Mouse (Mus musculus): Measurements from ENCODE around the gene Slc35b2.

The Slc35b2 gene

DNA sequence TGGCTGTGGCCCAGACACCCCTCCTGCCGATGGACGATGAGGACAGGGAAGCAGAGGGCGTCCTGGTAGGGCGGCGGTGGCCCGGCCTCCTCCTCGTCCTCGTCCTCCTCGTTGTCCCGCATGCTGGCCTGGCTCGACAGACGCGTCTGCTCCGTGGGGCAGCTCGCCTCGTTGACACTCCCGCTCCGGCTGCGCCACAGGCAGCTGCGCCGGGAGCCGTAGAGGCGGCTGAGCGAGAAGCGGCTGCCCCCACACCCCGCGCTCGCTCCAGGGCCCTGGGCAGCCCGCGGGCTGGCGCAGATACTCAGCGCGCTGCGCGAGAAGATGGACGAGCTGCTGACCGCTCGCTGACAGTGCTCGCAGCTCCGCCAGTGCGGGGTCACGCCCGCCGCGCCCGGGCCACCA is 18.8 kb upstream of the Slc35b2 start:
- no peak for DNase-seq (ENCODE audit: extremely low spot score, low spot score)

DNA sequence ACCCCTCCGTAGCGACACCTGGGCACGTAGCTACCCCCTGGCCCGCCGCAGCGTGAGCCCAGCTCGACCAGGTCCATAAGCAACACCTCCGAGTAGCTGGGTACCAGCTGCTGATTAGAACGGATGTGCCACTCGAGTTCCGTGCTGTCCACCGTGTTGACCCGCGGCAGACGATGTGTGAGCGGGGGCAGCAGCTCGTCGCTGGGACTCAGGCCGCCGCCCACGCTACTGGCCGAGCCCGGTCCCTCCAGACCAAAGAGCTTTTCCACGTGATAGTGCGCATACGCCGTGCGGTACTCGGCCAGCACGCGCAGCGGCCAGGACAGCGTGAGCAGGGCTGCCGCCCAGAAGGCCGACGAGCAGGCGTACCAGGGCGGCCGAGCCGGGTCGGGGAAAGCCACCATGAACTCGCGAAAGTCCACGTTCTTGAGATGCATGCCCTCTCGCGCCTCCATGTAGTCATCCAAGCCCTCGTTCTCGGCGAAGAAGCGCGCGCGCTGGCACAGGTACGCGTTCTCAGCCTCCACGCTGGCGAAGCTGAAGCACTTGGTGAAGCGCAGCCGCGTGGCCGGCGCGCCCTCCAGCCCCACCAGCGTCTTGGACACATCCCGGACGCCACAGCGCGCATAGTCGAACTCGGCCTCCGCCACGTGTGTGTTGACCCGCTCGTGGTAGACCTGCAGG is 18.3 kb upstream of the Slc35b2 start:
- peak; percentile 56 for DNase-seq (ENCODE audit: extremely low spot score, low spot score)

DNA sequence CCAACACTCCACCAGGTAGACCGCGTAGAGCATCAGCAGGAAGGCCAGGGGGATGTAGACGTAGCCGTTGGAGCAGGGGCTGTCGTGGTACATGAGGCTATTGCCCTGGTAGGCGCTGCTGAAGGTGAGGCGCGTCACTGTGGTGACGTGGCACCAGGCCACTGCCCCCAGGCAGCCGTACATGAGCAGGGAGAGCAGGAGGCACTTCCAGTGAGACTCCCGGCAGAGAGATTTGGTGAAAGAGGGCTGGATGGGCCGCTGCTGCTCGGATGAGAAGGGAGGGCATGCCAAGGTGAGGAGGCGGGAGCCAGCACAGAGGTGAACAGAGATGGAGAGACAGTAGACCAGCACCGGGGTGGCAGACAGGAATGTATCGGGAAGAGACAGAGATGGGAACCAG is 16.7 kb upstream of the Slc35b2 start:
- no peak for DNase-seq (ENCODE audit: extremely low spot score, low spot score)

DNA sequence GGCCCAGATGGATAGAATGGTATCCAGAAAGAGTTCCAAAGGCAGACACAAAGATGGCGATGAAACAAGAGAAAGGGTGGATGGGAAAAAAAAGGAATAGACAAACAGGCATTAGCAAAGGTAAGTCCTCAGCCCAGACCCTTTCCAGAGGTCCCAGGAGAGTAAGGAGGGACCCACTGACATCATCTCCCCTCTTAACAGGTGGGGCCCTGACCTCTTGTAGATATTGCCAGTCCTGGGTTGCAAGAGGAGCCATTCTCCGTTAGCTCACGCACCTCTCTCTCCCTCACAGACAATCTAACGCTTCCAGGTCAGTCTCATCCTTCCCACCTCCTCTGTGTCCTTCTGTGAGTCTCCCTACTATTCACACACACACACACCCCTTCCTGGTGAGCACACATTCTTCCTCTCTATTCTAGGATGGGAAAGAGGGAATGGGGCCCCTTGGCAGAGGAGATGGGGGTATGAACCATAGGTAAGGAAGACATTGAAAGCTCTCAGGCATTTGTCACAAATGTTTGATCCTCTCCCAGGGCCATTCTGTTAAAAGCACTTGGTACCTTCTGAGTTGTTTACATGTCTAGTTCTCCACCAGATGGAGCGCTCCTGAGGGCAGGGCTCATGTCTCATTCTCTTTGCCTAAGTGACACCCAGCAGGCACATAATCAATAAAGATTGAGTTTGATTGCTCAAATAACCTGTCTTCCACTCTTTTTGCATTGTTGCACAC is 16.0 kb upstream of the Slc35b2 start:
- no peak for DNase-seq (ENCODE audit: extremely low spot score, low spot score)

DNA sequence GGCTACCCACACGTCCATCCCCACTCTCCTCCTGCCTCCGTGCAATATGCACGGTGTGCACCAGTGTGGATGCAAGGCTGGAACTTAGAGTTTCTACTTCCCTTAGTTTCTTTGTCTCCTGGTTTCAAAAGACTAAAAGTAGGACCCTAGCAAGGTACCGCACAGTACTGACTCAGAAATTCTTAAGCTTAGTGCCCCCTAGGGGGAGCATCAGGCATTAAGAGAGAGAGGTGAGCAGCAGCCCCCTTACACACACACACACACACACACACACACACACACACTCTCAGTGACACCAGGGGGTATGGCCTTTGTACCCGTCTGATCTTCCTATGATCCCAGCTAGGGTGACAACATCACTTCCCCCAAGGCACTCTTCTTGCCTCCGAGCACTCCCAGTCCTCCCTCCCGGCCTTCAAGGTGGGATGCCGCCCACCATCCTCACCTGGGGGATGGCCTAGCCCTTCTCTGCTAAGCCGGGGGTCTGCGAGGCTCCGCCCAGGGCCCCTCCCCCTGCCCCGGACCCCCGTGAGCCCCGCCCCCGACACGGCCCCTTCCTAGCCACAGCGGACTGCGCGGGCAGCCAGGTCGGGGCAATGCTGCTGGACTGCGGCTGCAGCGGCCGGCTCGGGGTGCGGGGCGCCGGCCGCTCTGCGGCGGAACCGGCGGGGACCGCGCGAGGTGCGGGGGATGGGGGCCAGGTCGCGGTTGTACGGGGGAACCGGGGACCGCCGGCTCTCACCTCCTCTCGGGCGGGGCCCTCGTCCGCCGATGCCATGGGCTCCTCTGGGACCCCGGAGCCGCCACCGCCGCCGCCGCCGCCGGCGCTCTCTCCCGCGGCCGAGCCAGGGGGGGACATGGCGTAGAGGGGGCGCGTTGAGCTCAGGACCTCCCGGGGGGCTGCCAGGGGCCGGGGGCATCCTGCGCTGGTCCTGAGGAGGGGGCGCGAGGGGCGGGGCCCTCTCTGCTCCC is 14.8 kb upstream of the Slc35b2 start:
- DNase-seq (ENCODE audit: extremely low spot score, low spot score) = peak; percentile 78

DNA sequence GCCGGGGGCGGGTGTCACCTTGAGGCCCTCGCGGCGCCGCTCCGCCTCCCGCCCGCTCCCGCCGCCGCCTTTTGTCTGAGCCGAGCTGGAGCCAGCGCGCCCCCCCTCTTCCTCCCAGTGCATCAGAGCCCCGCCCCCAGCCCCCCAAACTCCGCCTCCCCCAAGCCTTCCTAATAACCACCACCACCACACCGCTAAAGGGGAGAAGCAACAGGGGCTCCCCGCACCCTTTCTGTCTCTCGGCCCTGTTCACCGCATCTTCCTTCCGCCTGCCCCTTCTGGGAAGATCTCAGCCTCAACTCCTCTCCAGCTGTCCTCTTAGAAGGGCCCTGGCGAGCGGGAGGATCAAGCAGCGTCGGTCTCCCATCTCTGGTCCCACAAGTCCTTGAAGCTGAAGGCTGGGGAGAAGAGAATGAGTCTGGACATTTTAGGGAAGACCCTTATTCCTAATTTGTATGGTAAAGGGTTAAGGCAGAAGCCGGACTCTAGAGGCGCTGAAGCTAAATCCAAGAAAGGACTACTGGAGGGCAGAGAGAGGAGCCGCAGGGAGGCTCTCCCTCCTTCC is 14.0 kb upstream of the Slc35b2 start, which contains the start of gene Tmem151b:
Tmem151b (minus strand) TSS at position 61 of the 565 bp plus-strand sequence.
- DNase-seq (ENCODE audit: extremely low spot score, low spot score) = peak; percentile 73

DNA sequence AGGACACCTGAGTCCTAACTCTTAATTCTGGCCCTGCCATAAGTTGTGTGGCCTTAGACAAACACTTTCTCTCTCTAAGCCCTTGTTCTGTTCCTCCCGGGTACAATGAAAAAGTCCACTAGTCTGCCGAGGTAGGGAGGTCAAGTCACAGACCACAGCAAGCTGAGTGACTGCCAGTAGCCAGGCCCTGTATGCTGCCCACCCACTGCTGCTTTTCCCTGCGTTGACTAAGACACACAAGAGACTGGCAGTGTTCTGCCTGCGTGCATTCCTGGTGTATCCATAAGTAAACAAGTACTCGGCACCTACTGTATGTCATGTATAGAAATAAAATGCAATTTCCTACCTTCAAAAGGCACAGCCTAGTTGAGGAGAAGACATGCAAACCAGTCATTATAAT is 13.4 kb upstream of the Slc35b2 start:
- DNase-seq (ENCODE audit: extremely low spot score, low spot score) = no peak

DNA sequence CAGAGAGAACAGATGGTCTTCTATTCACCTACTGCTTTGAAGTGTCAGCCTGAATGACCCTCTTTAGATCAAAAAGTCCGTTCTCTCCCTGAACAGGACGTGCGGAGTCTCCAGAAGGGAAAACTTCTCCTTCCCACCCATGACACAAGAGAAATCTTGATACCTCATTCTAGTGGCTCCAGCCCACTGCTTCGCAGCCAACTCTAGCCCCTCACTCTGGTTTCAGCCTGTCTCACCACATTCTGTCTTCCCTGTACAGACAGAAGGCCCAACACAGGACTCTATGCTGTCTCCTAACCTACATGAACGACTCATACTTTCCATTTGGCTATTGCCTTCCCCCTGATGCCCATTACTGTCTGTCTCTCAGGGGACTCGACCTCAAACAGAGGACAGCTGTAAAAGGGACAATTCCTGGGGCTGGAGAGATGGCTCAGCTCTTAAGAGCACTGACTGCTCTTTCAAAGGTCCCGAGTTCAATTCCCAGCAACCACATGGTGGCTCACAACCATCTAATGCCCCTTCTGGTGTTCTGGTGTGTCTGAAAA is 12.4 kb upstream of the Slc35b2 start:
- DNase-seq (ENCODE audit: extremely low spot score, low spot score) = no peak

DNA sequence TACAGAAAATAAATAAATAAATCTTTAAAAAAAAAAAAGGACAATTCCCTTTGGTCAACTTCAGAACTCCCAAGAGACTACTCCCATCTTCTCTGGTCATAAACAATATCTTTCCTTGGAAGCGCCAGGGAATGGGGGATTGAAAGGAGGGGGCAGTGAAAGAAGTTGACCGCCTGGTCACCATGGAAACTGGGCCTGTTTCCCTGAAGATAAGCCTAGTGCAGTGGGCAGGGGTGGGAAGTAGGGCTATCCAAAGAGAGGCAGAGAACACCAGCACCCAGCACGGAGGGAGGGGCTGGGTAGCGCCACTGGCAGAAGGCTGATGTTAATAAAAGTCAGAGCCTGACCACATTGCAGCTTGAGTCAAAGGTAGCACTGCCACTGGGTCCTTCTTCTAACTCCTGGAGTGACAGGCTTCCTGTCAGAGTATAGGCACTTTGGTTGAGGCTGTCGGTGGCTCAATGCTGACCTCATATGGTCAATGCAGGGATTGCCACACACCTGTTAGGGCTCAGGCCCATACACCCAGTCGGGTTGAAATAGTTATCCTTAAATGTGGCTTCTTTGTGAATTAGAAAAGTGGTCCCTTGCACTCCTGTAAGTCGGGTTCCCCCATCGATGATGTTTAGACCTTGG is 11.7 kb upstream of the Slc35b2 start:
- DNase-seq (ENCODE audit: extremely low spot score, low spot score) = peak; percentile 79

DNA sequence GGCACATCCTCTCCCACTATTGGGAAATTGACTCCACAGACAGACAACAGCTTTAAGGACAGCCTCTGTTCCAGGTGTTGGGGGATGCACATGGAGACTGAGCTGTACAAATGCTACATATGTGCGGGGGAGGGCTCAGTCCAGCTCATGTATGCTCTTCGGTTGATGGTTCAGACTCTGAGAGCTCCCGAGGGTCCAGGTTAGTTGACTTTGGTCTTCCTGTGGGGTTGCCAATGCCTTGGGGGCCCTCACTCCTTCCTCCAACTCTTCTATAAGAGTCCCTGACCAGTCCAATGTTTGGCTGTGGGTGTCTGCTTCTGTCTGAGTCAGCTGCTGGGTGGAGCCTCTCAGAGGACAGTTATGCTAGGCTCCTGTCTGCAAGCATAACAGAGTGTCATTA is 10.6 kb upstream of the Slc35b2 start:
- DNase-seq (ENCODE audit: extremely low spot score, low spot score) = no peak

DNA sequence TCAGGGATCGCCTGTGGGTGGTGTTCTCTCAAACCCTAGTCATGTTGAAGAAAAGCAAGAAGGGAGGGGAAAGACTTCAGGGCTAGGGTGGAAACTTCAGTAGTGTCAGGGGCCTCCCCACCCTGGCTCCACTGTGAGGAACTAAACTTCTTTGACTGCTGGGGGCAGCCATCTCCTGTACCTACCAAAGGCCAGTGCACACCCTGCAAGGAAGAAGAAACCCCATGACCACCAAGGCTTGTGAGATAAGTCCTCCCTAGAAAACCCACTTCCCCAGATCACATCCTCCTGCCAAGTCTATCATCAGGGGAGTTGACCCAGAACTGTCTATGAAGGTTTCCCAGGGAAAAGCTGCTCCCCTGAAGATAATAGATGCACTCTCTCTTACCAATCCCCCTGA is 9.3 kb upstream of the Slc35b2 start:
- no peak for DNase-seq (ENCODE audit: extremely low spot score, low spot score)

DNA sequence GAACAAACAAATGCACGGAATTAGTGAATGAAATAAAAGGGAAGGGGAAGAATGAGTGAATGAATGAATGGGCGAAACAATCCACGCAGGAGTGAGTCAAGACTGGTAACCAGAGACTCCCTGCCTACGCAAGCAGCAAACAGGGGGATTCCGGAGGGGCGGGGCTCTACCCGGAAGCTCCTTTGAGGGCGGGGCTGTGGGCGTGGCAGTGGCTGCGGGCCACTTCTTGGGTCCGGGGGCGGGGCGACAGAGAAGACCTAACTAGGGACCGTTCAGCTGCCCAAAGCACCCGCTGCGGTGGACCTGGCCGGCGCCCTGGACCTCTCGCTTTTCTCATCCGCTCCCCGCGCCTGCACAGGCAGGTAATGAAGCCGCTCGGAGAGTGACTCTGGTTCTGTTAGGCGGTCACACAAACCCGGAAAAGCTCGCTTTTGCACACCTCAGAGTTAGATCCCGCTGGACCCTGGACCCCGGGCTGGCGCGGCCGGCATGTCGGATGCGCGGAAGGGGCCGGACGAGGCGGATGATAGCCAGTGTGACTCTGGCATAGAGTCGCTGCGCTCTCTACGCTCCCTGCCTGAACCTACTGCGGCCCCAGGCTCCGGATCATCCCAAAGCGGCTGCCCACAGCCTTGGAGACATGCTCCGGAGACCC is 8.1 kb upstream of the Slc35b2 start, which contains the start of gene Nfkbie:
Nfkbie (plus strand) TSS at position 252 of the 655 bp plus-strand sequence.
- DNase-seq (ENCODE audit: extremely low spot score, low spot score) = peak; percentile 97

DNA sequence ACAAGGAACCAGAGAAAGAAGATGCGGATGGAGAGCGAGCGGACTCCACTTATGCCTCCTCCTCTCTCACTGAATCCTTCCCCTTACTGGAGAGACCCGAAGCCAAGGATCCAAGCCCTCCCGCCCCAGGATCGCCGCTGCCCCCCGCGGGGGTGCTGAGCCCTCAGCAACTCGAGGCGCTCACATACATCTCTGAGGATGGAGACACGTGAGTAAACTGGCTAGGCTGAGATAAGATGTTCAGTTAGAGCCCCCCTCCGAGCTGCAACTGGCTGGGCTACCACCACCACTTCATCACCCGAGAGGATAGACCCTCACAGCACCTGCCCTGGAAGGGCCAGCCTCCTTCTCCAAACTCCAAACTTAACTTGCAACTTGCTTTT is 7.6 kb upstream of the Slc35b2 start:
- peak; percentile 53 for DNase-seq (ENCODE audit: extremely low spot score, low spot score)

DNA sequence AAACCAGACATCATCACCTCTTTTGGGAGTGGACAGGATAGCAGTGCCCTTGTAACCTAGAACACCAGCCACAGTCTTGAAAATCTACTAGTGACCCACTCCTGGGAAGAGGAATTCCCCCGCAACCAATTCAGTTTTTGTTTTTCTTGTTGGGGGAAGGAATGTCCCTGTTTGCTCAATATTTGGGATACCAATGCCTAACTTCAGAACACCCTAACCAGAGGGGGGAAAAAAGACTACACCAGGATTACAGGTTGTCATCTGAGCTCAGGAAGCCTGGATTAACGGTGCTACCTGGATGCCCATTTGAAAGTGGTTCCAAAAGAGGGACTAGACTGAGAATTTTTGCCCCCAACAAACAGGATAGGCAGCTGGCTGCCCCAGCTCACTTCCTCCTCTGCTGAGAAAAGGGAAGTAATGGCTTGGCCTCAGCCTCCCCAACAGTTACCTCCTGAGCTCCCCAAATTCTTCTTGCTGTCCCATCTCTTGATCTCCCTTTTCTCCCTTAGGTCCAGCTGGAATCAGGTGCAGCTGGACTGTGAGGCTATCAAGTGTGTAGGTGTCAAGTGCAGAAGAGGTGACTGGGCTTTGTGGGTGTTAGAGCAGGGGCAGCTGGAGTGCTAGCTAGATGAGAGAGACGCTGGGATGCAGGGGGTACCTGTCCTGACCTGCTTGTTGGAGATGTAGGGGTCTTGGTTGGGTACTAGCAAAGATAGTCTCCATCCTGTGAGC is 7.0 kb upstream of the Slc35b2 start:
- DNase-seq (ENCODE audit: extremely low spot score, low spot score) = no peak

DNA sequence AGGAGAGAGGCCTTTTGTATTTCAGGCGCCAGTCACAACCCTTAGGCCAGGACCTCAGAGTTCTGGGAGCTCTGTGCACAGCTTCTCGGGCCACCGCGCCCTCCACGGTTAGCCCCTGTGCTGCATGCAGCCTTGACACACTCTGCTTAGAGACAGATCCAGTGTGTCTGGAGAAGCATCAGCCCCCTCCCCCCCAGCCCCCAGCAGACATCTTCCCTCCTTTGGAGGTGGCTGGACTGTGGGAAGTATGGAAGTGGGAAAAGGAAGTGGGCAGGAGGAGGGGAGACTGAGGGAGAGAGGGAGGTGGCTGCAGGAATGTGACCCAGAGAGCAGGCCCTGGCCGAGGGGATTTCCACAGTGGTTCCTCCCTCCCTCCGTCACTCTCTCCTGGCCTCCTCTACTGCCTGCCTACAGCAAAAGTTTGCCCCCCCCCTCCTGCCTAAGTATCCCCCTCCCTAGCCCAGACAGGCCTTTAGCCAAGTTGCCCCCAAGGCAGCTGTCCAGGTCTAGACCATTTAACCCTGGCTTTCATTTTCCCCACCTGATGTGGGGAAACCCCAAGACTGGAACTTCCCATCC is 6.3 kb upstream of the Slc35b2 start:
- no peak for DNase-seq (ENCODE audit: extremely low spot score, low spot score)

DNA sequence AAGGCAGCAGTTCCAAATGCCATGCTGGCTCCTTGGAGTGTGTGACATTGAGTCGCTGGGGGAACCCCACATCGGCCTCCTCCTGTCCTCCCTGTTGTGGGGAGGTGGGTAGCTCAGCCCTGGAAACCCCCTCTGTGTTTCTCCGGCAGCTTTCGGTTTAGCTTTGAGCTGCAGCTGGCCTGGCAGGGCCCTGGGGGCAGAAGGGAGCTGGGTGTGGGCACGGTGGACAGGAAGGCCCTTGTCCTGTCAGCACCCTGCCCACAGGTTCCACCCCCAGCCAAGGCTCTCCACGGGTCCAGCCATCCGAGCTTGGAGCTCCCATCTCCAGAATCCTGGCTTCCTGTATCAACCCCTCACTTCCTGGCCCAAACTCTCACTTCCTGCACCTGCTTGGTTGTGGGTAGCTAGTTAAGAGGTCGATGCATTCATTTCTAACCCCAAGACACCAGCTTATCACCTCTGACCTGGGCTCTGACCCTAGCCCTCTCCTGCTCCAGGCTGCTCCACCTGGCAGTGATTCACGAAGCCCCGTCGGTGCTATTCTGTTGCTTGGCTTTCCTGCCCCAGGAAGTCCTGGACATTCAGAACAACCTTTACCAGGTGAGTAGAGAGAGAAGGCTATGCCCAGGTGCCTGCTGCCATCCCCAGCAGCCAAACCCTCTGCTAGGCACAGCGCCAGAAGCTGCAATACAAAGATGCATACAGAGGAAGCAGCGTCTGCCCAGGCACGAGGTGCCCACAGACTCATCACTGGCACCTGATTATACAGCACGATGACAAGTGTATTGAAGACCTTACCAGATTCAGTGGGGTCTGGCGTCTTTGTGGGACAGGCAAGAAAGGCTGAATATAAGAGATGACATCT is 5.4 kb upstream of the Slc35b2 start:
- no peak for DNase-seq (ENCODE audit: extremely low spot score, low spot score)

DNA sequence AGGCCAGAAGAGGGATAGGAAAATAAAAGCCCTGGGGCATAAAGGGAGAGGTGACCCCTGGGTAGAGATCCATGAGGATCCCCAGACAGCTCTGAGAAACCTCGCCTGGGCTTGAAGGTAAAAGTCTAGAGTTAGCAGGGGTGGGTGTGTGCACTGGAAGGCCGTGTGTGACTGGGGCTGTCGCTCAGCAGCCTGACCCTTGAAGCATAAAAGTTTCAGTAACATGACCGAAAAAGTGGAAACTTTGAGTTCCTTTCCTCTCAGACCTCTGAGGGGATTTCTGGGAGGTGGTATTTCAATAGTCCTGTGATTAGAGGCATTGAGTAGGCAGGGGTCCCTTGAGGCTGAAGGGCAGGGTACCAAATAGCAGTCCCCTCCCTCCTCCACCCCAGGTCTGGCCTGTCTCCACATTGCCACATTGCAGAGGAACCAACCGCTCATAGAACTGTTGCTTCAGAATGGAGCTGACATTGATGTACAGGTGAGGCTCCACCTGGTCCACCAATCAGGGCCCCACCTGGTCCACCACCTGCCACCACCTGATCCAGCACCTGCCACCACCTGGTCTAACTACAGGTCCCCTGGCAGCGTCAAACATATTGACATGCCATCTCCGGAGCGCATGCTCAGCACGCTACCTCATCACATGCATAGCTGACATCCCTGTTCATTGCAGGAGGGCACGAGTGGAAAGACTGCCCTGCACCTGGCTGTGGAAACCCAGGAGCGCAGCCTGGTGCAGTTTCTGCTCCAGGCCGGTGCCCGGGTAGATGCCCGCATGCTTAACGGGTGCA is 3.7 kb upstream of the Slc35b2 start:
- DNase-seq (ENCODE audit: extremely low spot score, low spot score) = no peak
